Mouse (Mus musculus) thymus, postnatal 10 days (tissue): ENCODE results near the gene Zdhhc16.

Experiments used
- DNase-seq, 2 experiments: peaks; one replicate each; pipeline ENCODE4 v3.0.0; 2021; ENCODE audit warnings: low spot score in 2 of 2

The Zdhhc16 gene

DNA sequence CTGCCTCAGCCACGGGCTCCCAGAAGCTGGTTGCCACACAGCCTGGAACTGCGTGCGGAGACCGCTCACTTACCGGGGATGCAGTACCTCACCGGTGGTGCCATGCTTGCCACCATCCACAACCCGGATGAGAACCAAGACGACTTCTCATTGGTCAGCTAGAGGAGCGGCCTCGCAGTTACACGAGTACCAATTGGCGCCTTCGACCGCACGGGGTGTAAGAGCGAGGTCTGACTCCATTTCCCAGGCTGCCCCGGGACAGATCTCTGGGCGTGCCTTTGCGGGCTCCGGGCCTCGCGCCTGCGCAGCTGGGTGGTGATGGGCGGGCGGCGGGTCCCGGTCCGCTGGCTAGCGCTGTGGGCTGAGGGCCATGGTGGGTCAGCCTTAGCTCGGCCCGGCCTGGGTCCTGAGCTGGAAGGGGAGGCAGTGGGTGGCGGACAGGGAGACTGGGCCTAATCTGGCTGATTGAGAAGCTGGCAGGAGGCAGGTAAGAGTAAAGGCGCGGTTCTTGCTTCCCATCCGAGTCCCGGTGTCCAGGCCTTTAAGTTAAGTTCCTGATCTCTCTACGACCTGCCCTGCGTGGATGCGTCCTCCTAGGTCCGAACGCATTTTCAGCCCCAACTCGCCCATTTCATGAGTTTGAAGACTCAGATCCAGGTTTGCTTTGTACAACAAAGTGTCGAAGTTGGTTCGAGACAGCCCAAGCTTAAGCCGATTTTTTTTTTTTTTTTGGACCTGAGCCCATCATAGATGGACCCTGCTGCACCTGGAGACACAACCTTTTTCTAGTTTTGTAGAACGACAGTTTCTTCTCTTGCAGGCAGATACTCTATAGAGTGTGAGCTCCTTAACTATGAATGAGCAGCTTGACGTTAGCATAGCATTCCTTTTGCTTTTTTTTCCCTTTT is at the start of gene Zdhhc16, which contains the start of gene Exosc1:
Gene Zdhhc16 (plus strand): TSS at position 302 of the 908 bp plus-strand sequence.
Gene Exosc1 (minus strand): TSS at position 245 of the 908 bp plus-strand sequence.
- DNase-seq: peak; percentile 95 to 96

DNA sequence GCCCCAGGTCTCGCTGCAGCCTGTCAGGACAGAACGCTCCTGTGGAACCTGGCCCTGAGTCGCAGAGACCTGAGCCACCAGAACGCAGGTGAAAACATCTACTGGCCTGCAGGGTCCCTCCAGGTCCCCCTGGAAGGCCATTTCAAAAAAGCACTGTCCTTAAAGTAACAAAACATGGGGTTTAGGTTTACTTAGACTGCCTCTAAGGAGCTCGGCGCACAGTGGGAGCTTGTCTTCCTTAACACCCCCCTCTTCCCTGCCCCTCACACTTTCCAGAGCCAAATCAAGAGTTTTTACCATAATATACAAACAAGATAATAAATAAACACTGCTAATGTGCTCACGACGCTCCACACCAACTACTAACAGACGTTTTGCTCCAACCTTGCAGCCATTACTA is 49.4 kb upstream of the Zdhhc16 start:
- no peak for DNase-seq

DNA sequence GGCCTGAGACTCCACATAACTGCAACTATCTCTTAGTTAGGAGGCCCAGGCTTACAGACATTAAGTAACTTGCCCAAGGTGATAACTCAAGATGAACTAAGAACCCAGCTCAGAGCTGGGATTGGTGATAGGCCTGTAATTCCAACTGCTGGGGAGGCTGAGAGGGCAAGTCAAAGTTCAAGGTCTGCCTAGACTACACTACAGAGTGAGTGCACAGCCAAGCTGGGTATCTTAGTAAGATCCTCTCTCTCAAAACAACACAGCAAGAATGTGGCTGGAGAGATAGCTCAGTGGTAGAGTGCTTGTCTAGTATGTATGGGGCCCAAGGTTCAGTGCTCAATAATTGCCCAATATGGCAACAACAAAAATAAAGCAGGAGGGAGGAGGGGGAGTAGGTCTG is 45.1 kb upstream of the Zdhhc16 start:
- no peak for DNase-seq

DNA sequence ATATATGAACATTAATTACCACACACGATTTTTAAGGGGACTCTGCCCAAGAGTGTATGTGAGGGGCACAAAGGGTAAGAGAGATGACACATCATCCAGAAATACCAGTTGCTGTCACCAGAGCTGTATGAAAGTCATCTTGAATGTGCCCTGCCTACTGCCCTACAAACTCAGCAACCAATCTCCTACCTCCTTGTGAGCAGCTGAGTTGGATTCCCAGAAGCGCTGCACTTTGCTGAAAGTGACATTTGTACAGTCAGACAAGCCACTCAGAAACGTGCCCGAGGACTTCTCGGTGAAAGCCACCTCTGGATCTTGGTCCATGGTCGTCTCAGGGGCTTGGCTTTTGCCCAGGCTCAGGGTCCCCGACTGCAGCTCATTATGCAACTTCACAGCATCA is 38.3 kb upstream of the Zdhhc16 start:
- no peak for DNase-seq

DNA sequence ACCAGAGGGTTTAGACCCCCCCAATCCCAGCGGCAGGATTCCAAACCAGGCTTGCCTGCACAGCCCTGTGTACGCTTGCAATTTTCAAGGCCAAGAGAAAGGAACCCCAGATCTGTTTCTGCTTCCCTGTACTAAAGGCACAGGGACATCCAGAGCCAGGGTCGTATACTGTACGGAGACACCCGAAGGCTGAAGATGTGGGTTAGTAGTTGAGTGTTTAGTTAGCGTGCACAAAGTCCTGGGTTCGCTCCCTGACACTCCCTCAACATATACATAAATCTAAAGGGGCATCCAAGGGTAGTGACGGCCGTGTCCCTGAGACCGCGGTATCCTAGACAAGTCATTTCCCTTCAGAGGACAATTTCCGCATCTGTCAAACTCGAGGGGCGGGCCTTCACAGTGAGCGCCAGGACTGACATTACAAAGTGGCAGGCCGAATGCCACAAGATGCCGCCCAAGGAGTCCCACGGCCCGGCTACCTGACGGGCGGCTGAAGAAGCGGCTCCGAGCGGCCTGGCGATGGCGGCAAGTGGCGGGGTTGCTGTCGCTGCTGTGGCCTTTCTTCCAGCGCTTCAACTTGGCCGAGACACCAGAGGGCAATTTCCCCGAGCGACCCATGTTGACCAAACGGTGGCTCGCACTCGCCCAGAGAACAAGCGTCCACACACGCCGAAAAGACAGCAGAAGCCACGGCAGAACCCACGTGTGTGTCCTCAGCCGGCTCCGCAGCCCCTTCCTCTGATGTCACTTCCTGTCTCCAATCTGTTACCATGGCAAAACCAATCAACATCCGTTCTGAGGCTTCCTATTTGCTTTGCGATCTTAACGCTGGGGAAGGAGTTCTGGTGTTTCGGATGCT is 37.6 kb upstream of the Zdhhc16 start, which contains the start of gene Rrp12:
Gene Rrp12 (minus strand): TSS at position 714 of the 859 bp plus-strand sequence.
- peak; percentile 73 to 82 for DNase-seq

DNA sequence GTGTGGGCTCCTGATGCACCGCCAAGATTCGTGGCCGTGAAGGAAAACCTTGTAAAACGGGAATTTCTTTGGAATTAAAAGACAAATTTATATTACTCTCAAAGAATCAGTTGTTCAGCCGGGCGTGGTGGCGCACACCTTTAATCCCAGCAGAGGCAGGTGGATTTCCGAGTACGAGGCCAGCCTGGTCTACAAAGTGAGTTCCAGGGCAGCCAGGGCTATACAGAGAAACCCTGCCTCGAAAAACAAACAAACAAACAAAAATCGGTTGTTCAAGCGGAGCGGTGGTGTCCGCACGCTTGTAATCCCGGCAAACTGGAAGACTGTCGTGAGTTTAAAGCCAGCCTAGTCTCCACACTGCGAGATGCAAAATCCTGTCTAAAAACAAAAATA is 37.0 kb upstream of the Zdhhc16 start:
- DNase-seq: no peak

DNA sequence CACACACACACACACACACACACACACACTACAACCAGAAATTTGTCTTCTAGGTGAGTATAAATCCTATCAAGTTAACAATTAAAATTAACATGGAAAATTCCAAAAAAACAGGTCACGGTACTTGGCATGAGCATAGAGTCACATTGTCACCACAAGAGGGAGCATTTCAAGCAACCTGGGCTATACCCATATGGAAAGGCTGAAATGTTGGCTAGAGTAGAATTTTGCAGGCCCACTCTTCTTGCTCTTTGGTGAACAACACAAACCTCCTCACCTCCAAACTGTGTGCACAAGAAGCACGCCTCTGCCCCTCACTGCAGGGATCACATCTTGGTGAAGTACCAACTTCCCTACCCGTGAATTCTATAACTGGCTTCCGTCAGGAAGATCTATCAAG is 34.4 kb upstream of the Zdhhc16 start:
- peak in 1 of 2 experiments; percentile 49 for DNase-seq

DNA sequence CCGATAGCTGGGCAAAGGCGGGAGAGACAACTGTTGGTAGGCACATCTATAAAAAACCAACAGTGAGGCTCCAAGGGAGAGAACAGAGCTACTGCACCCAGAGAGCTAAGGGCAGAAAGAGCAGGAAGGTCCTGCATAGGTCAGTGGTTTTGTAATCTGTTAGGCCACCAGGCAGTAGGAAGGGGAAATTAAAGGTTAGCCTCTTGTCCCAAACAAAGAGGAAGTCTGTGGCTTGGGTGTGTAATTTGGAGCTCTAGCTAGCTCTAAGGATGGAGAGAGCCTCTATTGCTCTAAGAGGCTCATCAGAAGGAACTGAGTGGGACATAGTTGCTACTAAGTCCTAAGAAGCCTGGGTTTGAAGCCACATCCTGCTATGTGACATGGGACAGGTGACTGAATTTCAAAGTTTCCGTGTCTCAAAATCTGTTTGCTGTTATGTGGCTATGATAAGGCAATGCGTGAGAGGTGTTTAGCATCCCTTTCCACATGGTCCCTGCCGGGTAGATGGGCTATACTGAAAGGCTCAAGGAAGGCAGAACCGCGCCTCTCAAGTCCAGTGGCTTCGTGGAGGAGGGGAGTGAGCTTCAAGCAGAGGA is 32.7 kb upstream of the Zdhhc16 start:
- no peak for DNase-seq

DNA sequence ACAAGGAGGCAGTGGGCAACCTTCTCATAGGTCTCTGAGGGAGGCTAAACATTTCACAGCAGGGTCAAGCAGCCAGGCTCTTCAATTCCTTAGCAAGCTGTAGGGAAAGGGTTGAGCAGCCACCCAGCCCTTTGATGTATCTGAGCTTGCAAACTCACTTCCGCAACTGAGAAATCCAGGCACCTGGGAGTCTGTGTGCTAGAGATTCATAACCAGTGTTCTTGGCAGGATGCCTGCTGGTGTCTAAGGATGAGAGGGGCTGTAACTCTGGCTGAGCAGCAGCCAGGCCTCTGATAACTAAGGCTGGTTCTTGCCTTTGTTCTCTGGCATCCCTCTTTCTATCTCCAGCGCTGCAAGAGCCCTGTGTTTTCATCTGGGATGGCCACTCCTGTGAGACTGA is 31.6 kb upstream of the Zdhhc16 start:
- DNase-seq: peak; percentile 32 to 49

DNA sequence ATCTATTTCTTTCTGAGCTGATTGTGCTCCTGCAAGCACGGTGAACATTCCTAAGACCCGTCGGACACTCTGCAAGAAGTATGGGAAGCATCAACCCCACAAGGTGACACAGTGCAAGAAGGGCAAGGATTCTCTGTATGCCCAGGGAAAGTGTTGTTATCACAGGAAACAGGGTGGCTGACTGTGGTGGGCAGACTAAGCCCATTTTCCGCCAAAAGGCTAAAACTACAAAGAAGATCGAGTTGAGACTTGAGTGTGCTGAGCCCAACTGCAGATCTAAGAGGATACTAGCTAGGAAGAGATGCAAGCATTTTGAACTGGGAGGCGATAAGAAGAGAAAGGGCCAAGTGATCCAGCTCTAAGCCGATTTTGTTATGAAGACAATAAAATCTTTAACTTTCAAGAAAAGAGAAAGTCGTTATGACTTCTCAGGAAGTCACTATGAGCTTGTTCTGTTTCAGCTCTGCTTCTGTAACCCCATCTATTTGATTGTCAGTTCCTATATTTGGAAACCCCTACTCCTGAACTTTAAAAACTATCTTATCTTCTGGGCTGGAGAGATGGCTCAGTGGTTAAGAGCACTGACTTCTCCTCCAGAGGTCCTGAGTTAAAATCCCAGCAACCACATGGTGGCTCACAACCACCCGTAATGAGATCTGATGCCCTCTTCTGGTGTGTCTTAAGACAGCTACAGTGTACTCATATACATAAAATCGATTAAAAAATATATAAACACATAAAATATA is 30.3 kb upstream of the Zdhhc16 start:
- DNase-seq: no peak

DNA sequence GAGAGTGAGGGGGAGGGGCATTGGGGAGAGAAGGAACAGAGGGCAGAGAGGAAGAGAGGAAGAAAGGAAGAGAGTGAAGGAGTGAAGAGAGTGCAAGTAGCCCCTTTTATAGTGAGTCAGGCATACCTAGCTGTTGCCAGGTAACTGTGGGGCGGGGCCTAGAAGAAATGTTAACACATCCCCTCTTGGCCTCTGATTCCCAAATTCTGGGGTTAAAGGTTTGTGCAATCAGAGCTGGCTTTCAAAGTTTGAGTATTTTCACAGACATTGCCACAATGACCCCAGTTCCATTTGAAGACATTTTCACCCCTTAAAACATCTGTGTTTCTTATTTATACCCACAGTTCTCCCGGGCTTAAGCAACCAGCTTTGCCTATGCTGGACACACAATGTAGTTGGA is 28.0 kb upstream of the Zdhhc16 start:
- DNase-seq: no peak

DNA sequence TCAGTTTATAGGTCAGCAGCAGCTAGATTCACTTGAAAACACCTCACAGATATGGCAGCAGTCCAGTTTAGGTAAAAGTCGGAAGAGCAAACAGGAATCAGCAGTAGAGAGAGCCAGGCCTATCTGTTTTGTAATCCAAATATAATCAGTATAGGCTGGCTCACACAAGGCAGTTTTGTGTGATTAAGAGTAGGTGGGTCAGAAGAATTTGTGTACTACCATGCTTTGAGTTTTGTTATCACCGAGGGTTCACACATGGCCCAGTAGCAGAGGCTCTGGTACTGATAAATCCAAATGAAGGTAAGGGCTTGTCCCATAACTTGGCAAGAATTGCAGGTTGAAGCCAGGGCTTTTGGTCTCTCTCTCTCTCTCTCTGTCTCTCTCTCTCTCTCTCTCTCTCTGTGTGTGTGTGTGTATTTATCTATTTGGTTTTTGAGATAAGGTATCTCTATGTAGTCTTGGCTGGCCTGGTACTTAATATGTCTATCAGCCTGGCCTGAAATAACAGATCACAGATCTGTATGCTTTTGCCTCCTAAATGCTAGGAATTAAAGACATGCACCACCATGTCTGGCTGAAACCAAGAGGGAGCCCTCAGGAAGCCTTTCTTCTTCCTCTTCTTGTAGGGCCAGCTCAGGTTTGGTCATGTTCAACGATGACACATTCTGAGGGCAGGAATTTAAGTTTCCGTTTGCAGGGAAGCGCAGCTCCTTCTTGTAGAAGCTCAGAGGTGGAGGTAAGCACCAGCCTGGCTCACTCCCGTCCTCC is 26.8 kb upstream of the Zdhhc16 start:
- DNase-seq: no peak

DNA sequence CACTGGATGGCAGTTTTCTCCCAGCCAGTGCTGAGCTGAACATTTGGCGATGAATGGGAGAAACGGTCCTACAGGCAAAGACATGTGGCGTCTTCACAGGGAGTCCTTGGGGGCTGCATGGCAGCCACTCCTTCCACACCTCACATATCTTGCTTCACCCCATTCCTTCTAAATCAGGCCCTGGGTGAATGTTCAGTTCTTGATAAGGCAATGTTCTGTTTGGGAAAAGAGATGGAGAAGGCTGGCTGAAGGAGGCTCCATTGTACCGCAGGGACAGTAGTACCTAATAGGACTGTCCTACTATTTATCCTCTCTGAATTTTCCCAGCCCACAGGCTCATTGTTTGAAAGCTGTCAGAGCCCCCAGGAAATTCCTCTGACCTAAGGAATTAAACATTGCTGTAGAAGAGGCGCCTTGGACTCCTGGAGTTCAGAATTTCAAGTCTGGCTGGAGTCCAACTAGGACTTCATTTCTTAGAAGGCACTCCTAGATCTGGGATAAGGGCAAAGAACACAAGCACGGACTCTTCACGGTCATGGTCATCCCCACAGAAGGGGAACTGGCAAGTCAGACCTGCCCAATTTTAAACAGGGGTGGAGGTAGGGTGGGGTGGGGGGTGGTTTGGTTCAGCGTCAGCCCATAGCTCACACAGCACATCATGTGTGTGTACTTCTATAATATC is 26.1 kb upstream of the Zdhhc16 start:
- no peak for DNase-seq

DNA sequence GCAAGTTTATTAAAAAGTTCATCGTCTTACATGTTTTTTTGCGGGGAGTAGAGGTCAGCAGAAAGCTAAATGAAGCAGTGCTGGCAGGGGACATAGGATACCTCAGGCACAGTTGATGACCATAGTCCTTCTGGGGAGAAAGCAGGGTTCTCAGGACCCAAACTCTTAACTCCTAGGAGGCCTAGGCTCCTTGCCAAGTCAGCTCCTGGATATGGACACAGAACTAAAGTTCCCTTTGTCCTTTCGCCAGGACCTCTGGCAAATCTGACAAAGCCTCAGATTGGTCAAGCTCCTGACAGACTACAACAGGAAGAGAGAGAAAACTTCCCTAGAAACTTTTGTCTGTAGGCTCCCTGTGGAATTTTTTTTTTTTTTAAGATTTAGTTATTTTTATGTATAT is 24.5 kb upstream of the Zdhhc16 start:
- DNase-seq: no peak

DNA sequence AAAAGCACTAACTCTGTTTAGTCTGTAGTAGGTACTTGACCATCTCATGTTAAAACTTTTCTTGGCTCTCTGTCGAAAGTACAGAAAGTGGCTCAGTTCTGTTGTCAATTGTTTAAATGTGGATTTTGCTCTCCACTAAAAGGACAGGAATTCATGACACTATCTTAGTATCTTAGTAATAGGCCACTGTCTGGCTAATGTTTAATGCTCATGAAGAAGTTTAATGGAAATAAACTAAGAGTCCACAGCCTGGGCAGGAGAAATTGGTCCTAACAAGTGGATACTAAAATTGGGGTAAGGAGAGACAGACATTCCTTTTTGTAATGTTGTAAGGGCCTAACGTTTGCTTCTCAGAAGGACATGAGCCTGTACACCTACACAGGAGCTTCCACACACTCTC is 22.9 kb upstream of the Zdhhc16 start:
- DNase-seq: no peak

DNA sequence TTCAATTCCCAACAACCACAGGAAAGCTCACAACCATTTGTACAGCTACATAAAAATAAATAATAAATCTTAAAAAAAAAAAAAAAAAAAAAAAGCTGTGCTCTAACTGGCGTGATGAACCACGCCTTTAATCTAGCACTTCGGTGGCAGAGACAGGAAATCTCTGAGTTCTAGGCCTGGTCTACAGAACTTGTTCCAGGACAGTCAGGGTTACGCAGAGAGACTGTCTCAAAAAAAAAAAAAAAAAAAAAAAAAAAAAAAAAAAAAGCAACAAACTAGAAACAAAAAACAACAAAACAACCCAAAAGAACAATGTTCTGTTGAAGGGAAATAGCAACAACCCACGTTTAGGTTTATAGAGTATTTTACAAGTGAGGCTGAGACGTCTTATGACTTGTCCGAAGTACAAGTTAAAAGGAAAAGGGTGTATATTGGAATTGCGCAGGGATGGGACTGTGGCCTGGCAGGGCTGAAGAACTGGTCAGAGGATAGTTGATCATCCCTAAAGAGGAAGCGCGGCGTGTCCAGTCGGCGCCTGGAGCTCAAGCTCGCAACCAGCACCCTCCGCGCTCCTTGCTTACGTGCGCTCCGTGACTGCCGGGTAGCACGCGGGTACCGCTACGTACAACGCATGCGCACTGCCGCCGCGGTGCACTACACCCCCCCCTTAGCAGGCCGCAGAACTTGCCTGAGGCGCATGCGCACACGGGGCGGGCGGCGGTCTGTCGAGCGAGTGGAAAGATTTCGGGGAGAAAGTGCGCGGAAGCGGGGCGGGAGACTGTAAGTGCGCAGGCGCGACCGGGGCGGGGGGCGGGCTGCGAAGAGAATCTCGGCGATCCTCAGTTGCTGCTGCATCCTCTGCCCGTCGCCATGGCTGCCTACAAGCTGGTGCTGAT is 21.9 kb upstream of the Zdhhc16 start, which contains the start of gene Pgam1:
Gene Pgam1 (plus strand): TSS at position 746 of the 896 bp plus-strand sequence.
- DNase-seq: peak; percentile 96 to 98

DNA sequence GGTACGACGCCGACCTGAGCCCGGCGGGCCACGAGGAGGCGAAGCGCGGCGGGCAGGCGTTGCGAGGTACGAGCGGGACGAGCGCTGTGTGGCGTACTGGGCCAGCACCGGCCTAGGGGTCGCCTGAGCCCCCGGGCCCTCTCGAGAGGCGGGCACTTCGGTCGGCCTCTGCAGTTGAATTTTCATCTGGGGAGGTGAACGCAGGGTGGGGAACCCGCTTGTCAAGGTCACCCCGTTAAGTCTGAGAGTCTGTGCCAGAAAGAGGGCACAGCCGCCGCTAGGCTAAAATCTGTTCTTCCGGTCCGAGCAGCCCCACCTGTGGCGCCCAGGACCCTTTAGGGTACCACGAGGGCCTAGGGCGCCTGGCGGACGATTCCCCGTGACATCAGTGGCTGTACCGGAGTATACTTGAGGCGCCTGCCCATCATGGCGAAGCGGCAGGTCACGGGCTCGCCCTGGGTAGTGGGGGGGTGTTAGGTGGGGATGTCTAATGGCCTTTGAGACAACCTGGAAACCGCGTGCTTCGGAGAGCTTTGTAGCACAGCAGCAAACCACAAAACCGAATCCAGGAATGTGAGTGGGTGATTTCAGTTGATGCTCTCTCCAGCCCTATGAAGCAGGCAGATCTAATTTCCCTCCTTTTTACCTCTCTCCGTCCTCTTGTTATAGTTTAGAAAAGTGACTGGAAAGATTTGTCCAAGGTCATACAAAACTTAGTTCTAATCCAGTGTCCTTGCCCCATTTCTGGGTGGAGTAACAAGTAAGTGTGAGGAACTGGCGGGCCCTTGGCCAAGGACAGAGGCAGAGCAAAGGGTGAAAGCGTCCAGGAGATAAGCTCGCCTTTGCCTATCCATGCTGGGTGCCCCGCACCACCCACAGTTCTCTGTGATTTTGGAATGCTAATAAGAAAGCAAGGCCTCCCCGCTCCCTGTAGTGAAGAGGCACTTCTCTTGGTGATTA is 20.9 kb upstream of the Zdhhc16 start:
- peak; percentile 33 to 55 for DNase-seq
